Mouse (Mus musculus) heart, embryonic 12.5 days (tissue): ENCODE data around the gene Hmx2. TPM values are rescaled to one million over a fixed set of nuclear protein-coding genes. Genes with fewer than 3 reads are reported as not detected.

ENCODE experiments used
- ATAC-seq: fragments of 200-750 bp; cut with Nextera tagmentation; 2 replicates; pipeline ENCODE4 v1.8.0; 2017; ENCODE audit warnings: moderate TSS enrichment, moderate library complexity; ENCODE audit not compliant: insufficient number of reproducible peaks, low FRiP score
- H3K27ac ChIP-seq: fragments of 300-500 bp; sonication (generic); 2 replicates; pipeline ENCODE4 v1.5.1; 2016; ENCODE audit warnings: mild to moderate bottlenecking, moderate library complexity; ENCODE audit not compliant: poor library complexity, severe bottlenecking
- H3K27me3 ChIP-seq: fragments of 300-500 bp; sonication (generic); replicated peaks from 2 replicates; pipeline ENCODE4 v1.6.1; 2016; ENCODE audit warnings: mild to moderate bottlenecking, moderate library complexity
- H3K36me3 ChIP-seq: fragments of 300-500 bp; sonication (generic); 2 replicates; pipeline ENCODE4 v1.6.1; 2016; ENCODE audit warnings: mild to moderate bottlenecking, moderate library complexity
- H3K4me1 ChIP-seq: fragments of 300-500 bp; sonication (generic); replicated peaks from 2 replicates; pipeline ENCODE4 v1.6.1; 2016; ENCODE audit warnings: mild to moderate bottlenecking
- H3K4me2 ChIP-seq: fragments of 300-500 bp; sonication (generic); 2 replicates; pipeline ENCODE4 v1.6.1; 2016; ENCODE audit warnings: mild to moderate bottlenecking, moderate library complexity
- H3K4me3 ChIP-seq: fragments of 300-500 bp; sonication (generic); 2 replicates; pipeline ENCODE4 v1.5.1; 2016; ENCODE audit warnings: mild to moderate bottlenecking
- H3K9ac ChIP-seq: fragments of 300-500 bp; sonication (generic); 2 replicates; pipeline ENCODE4 v1.6.1; 2016; ENCODE audit warnings: mild to moderate bottlenecking, moderate library complexity
- H3K9me3 ChIP-seq: fragments of 300-500 bp; sonication (generic); replicated peaks from 2 replicates; pipeline ENCODE4 v1.6.1; 2016; ENCODE audit warnings: mild to moderate bottlenecking, moderate library complexity
- WGBS: fragments of 180-500 bp; shearing (Covaris S2); methylation state at CpG from one replicate; pipeline ENCODE4 v1.1.7; 2016; 5-methylcytosine and 5-hydroxymethylcytosine counted together
- polyA plus RNA-seq: library from polyadenylated mRNA; unstranded; fragments of >200 nt; fragmentation: Nextera tagmentation; extraction: Ambion mirVana; gene quantifications from 2 replicates; pipeline ENCODE4 v1.2.1, GENCODE M21; 2016

Hmx2 gene
- polyA plus RNA-seq, 1 experiment from 2014 or later = not detected

- H3K9me3 ChIP-seq = no peaks in the 10 kb centered on the region
- peaks cover 29% of the 10 kb centered on the region for H3K36me3 ChIP-seq
- peak within 1 kb of the TSS; percentile 81 for H3K4me2 ChIP-seq
- peak within 1 kb of the TSS; percentile 86 for H3K9ac ChIP-seq
- peaks cover 14% of the 10 kb centered on the region for H3K4me1 ChIP-seq
- peak within 1 kb of the TSS; percentile 80 for H3K4me3 ChIP-seq
- peaks cover 34% of the 10 kb centered on the region for H3K27me3 ChIP-seq
- under 1% methylated on average over 46 of the region's 51 CpGs for WGBS
- peak within 1 kb of the TSS; percentile 87 for H3K27ac ChIP-seq
- ATAC-seq = peak; percentile 93
Observed at GRCm38 (mm10) chr7:131559986-131560696, 11.6 kb downstream of the Hmx2 start, which contains the start of gene Bub3. TSS of gene Bub3 (plus strand) at chr7:131560222.

DNA sequence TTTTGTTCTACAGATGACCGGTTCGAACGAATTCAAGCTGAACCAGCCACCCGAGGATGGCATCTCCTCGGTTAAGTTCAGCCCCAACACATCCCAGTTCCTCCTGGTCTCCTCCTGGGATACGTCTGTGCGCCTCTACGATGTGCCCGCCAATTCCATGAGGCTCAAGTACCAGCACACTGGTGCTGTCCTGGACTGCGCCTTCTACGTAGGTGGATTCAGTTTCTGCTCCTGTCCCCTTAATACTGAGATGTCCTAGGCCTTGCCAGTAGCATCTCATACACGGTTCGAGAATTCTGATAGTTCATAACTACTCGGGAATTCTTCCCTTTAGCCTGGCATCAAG, 12.1 kb downstream of the Hmx2 start:
- ATAC-seq = peak; percentile 66
- Histone ChIP-seq H3K4me3 (peak overlapping the region; percentile 80), H3K9ac (peak overlapping the region; percentile 86), H3K9me3 (no peaks in the 10 kb centered on the region), H3K4me2 (peak overlapping the region; percentile 81), H3K27ac (peak overlapping the region; percentile 87), H3K27me3 (peaks cover 29% of the 10 kb centered on the region), H3K4me1 (peaks cover 9% of the 10 kb centered on the region), H3K36me3 (peaks cover 32% of the 10 kb centered on the region)
- under 1% methylated on average over 14 of the region's 14 CpGs for WGBS

DNA sequence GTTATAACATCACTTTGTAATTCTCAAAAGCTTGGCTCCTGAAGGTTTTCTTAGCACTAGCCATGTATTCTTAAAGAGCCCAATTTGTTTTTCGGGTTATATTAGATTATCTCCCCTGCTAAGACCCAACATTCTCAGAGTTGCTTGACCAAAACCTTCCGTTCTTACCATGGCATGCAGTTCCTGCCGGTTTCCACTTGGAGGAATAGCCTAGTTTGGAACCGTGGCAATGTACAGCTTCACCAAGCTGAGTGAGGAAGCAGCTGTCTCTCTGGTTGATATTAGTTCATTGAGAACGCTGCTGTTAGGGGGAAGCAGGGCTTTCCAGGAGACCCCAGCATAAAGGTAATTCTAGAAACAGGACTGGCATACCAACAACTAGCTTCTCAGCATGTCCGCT, 26.7 kb downstream of the Hmx2 start:
- no peak for ATAC-seq
- Histone ChIP-seq H3K36me3 (peaks cover 36% of the 10 kb centered on the region), H3K4me1 (no peaks in the 10 kb centered on the region), H3K27me3 (no peaks in the 10 kb centered on the region), H3K9ac (no peak overlapping the region), H3K9me3 (no peaks in the 10 kb centered on the region), H3K27ac (no peak overlapping the region), H3K4me2 (no peak overlapping the region), H3K4me3 (no peak overlapping the region)
- 75% methylated on average over 6 of the region's 6 CpGs for WGBS

GRCm38 (mm10) chr7:131582178-131582577, 33.6 kb downstream of the Hmx2 start:
- WGBS = 24% methylated on average over 9 of the region's 9 CpGs

GRCm38 (mm10) chr7:131585551-131585950, 37.0 kb downstream of the Hmx2 start:
- ATAC-seq = no peak
- Histone ChIP-seq H3K27ac (no peak overlapping the region), H3K4me3 (no peak overlapping the region), H3K4me2 (no peak overlapping the region), H3K9ac (no peak overlapping the region), H3K9me3 (no peaks in the 10 kb centered on the region), H3K36me3 (no peaks in the 10 kb centered on the region), H3K4me1 (no peaks in the 10 kb centered on the region), H3K27me3 (no peaks in the 10 kb centered on the region)
- 85% methylated on average over 5 of the region's 5 CpGs for WGBS

More at GRCm38 (mm10) chr7:131582178-131582577, 33.6 kb downstream of the Hmx2 start:
- Histone ChIP-seq H3K27ac (no peak overlapping the region), H3K9me3 (no peaks in the 10 kb centered on the region), H3K4me2 (no peak overlapping the region), H3K36me3 (no peaks in the 10 kb centered on the region), H3K9ac (no peak overlapping the region), H3K27me3 (no peaks in the 10 kb centered on the region), H3K4me1 (no peaks in the 10 kb centered on the region), H3K4me3 (no peak overlapping the region)
- no peak for ATAC-seq

- ATAC-seq = peak; percentile 4; the same call in 1 of the 2 replicates
- H3K27ac ChIP-seq = no peak overlapping the region
- H3K4me3 ChIP-seq = no peak overlapping the region
- H3K27me3 ChIP-seq = peaks cover 37% of the 10 kb centered on the region
- H3K36me3 ChIP-seq = no peaks in the 10 kb centered on the region
- 20% methylated on average over 12 of the region's 12 CpGs for WGBS
- H3K9ac ChIP-seq = no peak overlapping the region
- peak overlapping the region; percentile 33; the same call in 1 of the 2 replicates for H3K4me2 ChIP-seq
- H3K9me3 ChIP-seq = no peaks in the 10 kb centered on the region; the same call in 1 of the 2 replicates
- peaks cover 5% of the 10 kb centered on the region; the same call in 1 of the 2 replicates for H3K4me1 ChIP-seq
Observed at GRCm38 (mm10) chr7:131597779-131598482, 49.4 kb downstream of the Hmx2 start.

- Histone ChIP-seq H3K9ac (no peak overlapping the region), H3K4me2 (peak overlapping the region; percentile 33; the same call in 1 of the 2 replicates)
Observed at GRCm38 (mm10) chr7:131598483-131598824, 49.9 kb downstream of the Hmx2 start.

GRCm38 (mm10) chr7:131602106-131602505, 53.5 kb downstream of the Hmx2 start:
- Histone ChIP-seq H3K4me3 (no peak overlapping the region), H3K4me2 (no peak overlapping the region), H3K27ac (no peak overlapping the region), H3K27me3 (peaks cover 29% of the 10 kb centered on the region), H3K9me3 (no peaks in the 10 kb centered on the region), H3K36me3 (no peaks in the 10 kb centered on the region), H3K4me1 (peaks cover 5% of the 10 kb centered on the region; the same call in 1 of the 2 replicates), H3K9ac (no peak overlapping the region)
- 81% methylated on average over 7 of the region's 7 CpGs for WGBS
- ATAC-seq = no peak

More at GRCm38 (mm10) chr7:131598483-131598824, 49.9 kb downstream of the Hmx2 start:
- Histone ChIP-seq H3K36me3 (no peaks in the 10 kb centered on the region), H3K4me1 (peaks cover 5% of the 10 kb centered on the region; the same call in 1 of the 2 replicates), H3K27ac (no peak overlapping the region), H3K9me3 (no peaks in the 10 kb centered on the region; the same call in 1 of the 2 replicates), H3K4me3 (no peak overlapping the region), H3K27me3 (peaks cover 37% of the 10 kb centered on the region)
- no peak for ATAC-seq
- WGBS = 7% methylated on average over 5 of the region's 5 CpGs

GRCm38 (mm10) chr7:131603186-131603585, 54.6 kb downstream of the Hmx2 start:
- Histone ChIP-seq H3K27me3 (peaks cover 23% of the 10 kb centered on the region; the same call in 1 of the 2 replicates), H3K9me3 (no peaks in the 10 kb centered on the region), H3K36me3 (no peaks in the 10 kb centered on the region), H3K9ac (no peak overlapping the region), H3K4me1 (peaks cover 2% of the 10 kb centered on the region; the same call in 1 of the 2 replicates), H3K4me2 (peak overlapping the region; percentile 27; the same call in 1 of the 2 replicates), H3K4me3 (no peak overlapping the region), H3K27ac (no peak overlapping the region)
- no peak for ATAC-seq
- WGBS = 5% methylated on average over 10 of the region's 11 CpGs

GRCm38 (mm10) chr7:131604946-131605345, 56.4 kb downstream of the Hmx2 start:
- Histone ChIP-seq H3K27me3 (peaks cover 5% of the 10 kb centered on the region; the same call in 1 of the 2 replicates), H3K27ac (no peak overlapping the region), H3K4me1 (no peaks in the 10 kb centered on the region), H3K9ac (no peak overlapping the region), H3K4me3 (no peak overlapping the region), H3K9me3 (no peaks in the 10 kb centered on the region), H3K4me2 (no peak overlapping the region), H3K36me3 (no peaks in the 10 kb centered on the region)
- ATAC-seq = no peak
- 85% methylated on average over 10 of the region's 10 CpGs for WGBS

- WGBS = 64% methylated on average over 4 of the region's 4 CpGs
Observed at GRCm38 (mm10) chr7:131605481-131605880, 56.9 kb downstream of the Hmx2 start.

More at GRCm38 (mm10) chr7:131605481-131605880, 56.9 kb downstream of the Hmx2 start:
- Histone ChIP-seq H3K27me3 (peaks cover 4% of the 10 kb centered on the region; the same call in 1 of the 2 replicates), H3K36me3 (no peaks in the 10 kb centered on the region), H3K9ac (no peak overlapping the region), H3K4me1 (no peaks in the 10 kb centered on the region), H3K27ac (no peak overlapping the region), H3K4me3 (no peak overlapping the region), H3K9me3 (no peaks in the 10 kb centered on the region), H3K4me2 (no peak overlapping the region)
- ATAC-seq = no peak
